Mouse (Mus musculus): ENCODE measurements around the gene Dclk1. TPM values are rescaled to one million over a fixed set of nuclear protein-coding genes. Genes with fewer than 3 reads are reported as not detected.

The Dclk1 gene
- polyA plus RNA-seq, 1 experiment from 2014 or later = 14.2 TPM

DNA sequence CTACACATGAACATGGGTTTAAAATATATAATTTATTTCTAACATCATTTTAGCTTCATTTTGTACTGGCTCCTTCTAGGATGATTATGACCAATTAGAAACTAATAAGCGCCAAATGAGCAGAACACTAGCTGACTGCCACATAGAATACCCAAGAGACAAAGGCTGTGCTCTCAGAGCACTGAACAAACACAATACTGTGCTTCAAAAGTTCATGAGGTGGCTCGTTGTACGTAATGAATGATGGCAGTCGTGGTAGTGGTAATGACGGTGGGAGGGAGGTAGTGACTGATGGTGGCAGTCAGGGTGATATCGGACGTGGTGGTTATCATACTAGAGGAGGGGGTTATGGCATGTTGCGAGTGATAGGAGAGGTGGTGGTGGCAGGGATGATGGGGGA, 125.0 kb downstream of the Dclk1 start:
- DNase-seq (ENCODE audit: low spot score) (no peak), ATAC-seq (replicated peaks; ENCODE audit: low FRiP score, low TSS enrichment, low read depth) (no peak)
- WGBS = 91% methylated on average over 8 of the region's 8 CpGs
- H3K9ac ChIP-seq (ENCODE audit: low read length) = no peak overlapping the region
- H3K4me2 ChIP-seq (ENCODE audit: low read length) = no peak overlapping the region
- H3K4me3 ChIP-seq (ENCODE audit: low read depth, low read length) = no peak overlapping the region
- H3K9me3 ChIP-seq (ENCODE audit: control insufficient read depth, low read length) = no peaks in the 10 kb centered on the region
- no peaks in the 10 kb centered on the region for H3K4me1 ChIP-seq (replicated peaks; ENCODE audit: control insufficient read depth, insufficient read depth, low read length)
- no peak overlapping the region for H3K27ac ChIP-seq (ENCODE audit: low read depth)
- no peaks in the 10 kb centered on the region for H3K36me3 ChIP-seq (ENCODE audit: control insufficient read depth, insufficient read depth, low read length)
- no peaks in the 10 kb centered on the region for H3K27me3 ChIP-seq (replicated peaks; ENCODE audit: control insufficient read depth, insufficient read depth, low read length)

DNA sequence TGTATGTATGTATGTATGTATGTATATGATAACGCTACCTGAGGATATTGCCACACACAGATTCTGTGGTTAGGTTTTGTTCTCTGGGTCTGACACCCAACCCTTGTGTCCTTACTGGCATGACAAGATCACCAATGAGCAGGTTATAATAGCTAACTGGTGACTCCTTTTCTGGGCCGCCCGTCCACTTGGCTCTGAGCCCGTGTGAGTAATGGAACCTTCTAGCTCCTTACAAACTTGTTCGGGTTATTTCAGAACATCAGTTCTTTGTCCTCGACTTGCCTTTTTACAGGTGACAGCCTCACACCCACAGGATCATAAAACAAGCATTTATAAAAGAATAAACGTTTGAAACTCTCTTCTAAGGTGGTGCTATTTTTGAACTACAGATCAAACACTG, 127.0 kb downstream of the Dclk1 start:
- 74% methylated on average over 7 of the region's 7 CpGs for WGBS
- H3K4me3 ChIP-seq (ENCODE audit: low read depth, low read length) = no peak overlapping the region
- no peaks in the 10 kb centered on the region for H3K9me3 ChIP-seq (ENCODE audit: control insufficient read depth, low read length)
- no peaks in the 10 kb centered on the region for H3K36me3 ChIP-seq (ENCODE audit: control insufficient read depth, insufficient read depth, low read length)
- H3K27me3 ChIP-seq (replicated peaks; ENCODE audit: control insufficient read depth, insufficient read depth, low read length) = no peaks in the 10 kb centered on the region
- H3K27ac ChIP-seq (ENCODE audit: low read depth) = no peak overlapping the region
- no peak overlapping the region for H3K9ac ChIP-seq (ENCODE audit: low read length)
- no peak for ATAC-seq (replicated peaks; ENCODE audit: low FRiP score, low TSS enrichment, low read depth)
- H3K4me2 ChIP-seq (ENCODE audit: low read length) = no peak overlapping the region
- no peak for DNase-seq (ENCODE audit: low spot score)
- no peaks in the 10 kb centered on the region for H3K4me1 ChIP-seq (replicated peaks; ENCODE audit: control insufficient read depth, insufficient read depth, low read length)

DNA sequence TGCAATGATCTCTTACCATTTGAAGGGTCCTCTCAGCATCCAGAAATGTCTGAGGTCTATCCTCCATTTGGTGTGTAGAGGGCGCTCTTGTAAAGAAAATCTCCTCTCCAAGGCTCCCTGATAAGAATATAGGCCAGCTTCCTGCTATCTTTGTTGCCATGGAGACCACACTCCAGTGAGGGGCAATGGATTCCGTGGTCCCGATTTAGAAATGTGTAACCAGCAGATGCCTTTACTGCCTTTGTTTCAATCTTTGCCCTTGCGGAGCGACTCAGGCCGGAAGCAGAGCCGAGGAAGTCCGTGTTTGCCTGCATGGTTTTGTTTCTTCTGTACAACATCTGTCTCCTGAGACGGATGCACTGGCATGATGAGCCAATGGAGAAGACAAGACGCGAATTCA, 131.5 kb downstream of the Dclk1 start:
- ATAC-seq (replicated peaks; ENCODE audit: low FRiP score, low TSS enrichment, low read depth) (peak; percentile 81), DNase-seq (ENCODE audit: low spot score) (peak; percentile 83)
- H3K9me3 ChIP-seq (ENCODE audit: control insufficient read depth, low read length) = no peaks in the 10 kb centered on the region
- H3K27me3 ChIP-seq (replicated peaks; ENCODE audit: control insufficient read depth, insufficient read depth, low read length) = no peaks in the 10 kb centered on the region
- 6% methylated on average over 11 of the region's 11 CpGs for WGBS
- H3K4me3 ChIP-seq (ENCODE audit: low read depth, low read length) = peak overlapping the region; percentile 22
- peak overlapping the region; percentile 41 for H3K4me2 ChIP-seq (ENCODE audit: low read length)
- H3K9ac ChIP-seq (ENCODE audit: low read length) = no peak overlapping the region
- no peaks in the 10 kb centered on the region for H3K4me1 ChIP-seq (replicated peaks; ENCODE audit: control insufficient read depth, insufficient read depth, low read length)
- H3K36me3 ChIP-seq (ENCODE audit: control insufficient read depth, insufficient read depth, low read length) = no peaks in the 10 kb centered on the region
- no peak overlapping the region for H3K27ac ChIP-seq (ENCODE audit: low read depth)

DNA sequence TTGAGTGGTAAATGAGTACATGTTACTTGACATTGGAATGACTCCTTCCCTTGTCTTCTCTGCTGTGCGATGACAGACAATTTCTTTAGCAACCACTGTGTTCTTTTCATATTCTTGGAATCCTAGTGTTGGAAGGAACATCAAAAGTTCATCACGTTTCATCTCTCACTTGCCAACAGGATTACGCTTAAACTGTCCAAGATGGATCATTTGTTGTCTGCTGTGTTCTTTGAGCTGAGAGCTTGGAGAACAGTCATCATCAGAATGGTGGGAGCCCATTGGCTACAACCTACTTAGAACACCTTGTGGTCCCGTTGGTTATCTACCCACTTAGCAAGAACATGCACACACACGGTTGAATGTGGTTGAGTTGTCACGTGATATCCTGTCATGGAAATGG, 136.4 kb downstream of the Dclk1 start:
- Histone ChIP-seq H3K4me2 (ENCODE audit: low read length) (no peak overlapping the region), H3K36me3 (ENCODE audit: control insufficient read depth, insufficient read depth, low read length) (no peaks in the 10 kb centered on the region), H3K27ac (ENCODE audit: low read depth) (no peak overlapping the region), H3K9me3 (ENCODE audit: control insufficient read depth, low read length) (no peaks in the 10 kb centered on the region), H3K27me3 (replicated peaks; ENCODE audit: control insufficient read depth, insufficient read depth, low read length) (no peaks in the 10 kb centered on the region), H3K4me1 (replicated peaks; ENCODE audit: control insufficient read depth, insufficient read depth, low read length) (no peaks in the 10 kb centered on the region), H3K9ac (ENCODE audit: low read length) (no peak overlapping the region), H3K4me3 (ENCODE audit: low read depth, low read length) (no peak overlapping the region)
- ATAC-seq (replicated peaks; ENCODE audit: low FRiP score, low TSS enrichment, low read depth) (no peak), DNase-seq (ENCODE audit: low spot score) (no peak)
- WGBS = 94% methylated on average over 6 of the region's 6 CpGs

DNA sequence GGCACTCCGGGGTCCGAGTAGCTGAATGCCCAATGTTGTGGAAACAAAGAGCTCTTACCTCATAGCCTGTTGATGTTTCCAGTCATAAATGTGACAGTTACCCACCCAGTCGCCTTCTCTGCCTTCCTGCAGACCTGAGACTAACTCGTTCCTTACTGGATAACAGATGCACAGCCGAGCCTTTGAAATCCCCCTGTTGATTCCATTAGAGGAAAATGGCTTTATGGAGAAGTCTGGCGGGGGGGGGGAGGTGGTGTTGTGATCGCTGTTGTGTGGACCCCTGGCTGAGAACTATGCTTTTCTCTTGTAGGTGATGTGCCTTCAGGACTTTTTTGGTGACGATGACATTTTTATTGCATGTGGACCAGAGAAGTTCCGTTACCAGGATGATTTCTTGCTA, 138.3 kb downstream of the Dclk1 start:
- DNase-seq (ENCODE audit: low spot score) (no peak), ATAC-seq (replicated peaks; ENCODE audit: low FRiP score, low TSS enrichment, low read depth) (no peak)
- H3K4me1 ChIP-seq (replicated peaks; ENCODE audit: control insufficient read depth, insufficient read depth, low read length) = no peaks in the 10 kb centered on the region
- H3K9ac ChIP-seq (ENCODE audit: low read length) = no peak overlapping the region
- 47% methylated on average over 9 of the region's 9 CpGs for WGBS
- H3K4me3 ChIP-seq (ENCODE audit: low read depth, low read length) = no peak overlapping the region
- no peaks in the 10 kb centered on the region for H3K36me3 ChIP-seq (ENCODE audit: control insufficient read depth, insufficient read depth, low read length)
- H3K27me3 ChIP-seq (replicated peaks; ENCODE audit: control insufficient read depth, insufficient read depth, low read length) = no peaks in the 10 kb centered on the region
- H3K4me2 ChIP-seq (ENCODE audit: low read length) = no peak overlapping the region
- no peak overlapping the region for H3K27ac ChIP-seq (ENCODE audit: low read depth)
- H3K9me3 ChIP-seq (ENCODE audit: control insufficient read depth, low read length) = no peaks in the 10 kb centered on the region

DNA sequence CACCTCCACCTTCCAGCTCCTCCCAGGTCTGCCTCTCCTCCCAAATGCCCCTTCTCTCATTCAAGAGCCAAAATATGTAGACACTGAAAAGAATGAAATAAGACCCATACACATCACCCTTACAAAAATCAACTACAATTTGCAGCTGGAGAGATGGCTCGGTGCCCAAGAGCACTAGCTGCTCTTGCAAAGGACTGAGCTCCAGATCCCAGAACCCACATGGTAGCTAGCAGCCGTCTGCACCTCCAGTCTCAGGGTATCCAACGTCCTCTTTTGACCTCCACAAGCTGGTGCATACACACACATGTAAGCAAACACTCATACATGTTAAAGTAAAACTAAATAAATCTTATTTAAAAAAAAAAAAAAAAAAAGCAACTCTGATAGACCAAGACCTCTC, 150.4 kb downstream of the Dclk1 start:
- WGBS = 42% methylated on average over 3 of the region's 3 CpGs
- H3K36me3 ChIP-seq (ENCODE audit: control insufficient read depth, insufficient read depth, low read length) = no peaks in the 10 kb centered on the region
- ATAC-seq (replicated peaks; ENCODE audit: low FRiP score, low TSS enrichment, low read depth) = no peak
- H3K27ac ChIP-seq (ENCODE audit: low read depth) = no peak overlapping the region
- DNase-seq (ENCODE audit: low spot score) = peak; percentile 55
- H3K9ac ChIP-seq (ENCODE audit: low read length) = no peak overlapping the region
- H3K9me3 ChIP-seq (ENCODE audit: control insufficient read depth, low read length) = no peaks in the 10 kb centered on the region
- H3K27me3 ChIP-seq (replicated peaks; ENCODE audit: control insufficient read depth, insufficient read depth, low read length) = no peaks in the 10 kb centered on the region
- no peak overlapping the region for H3K4me3 ChIP-seq (ENCODE audit: low read depth, low read length)
- no peaks in the 10 kb centered on the region for H3K4me1 ChIP-seq (replicated peaks; ENCODE audit: control insufficient read depth, insufficient read depth, low read length)
- no peak overlapping the region for H3K4me2 ChIP-seq (ENCODE audit: low read length)

DNA sequence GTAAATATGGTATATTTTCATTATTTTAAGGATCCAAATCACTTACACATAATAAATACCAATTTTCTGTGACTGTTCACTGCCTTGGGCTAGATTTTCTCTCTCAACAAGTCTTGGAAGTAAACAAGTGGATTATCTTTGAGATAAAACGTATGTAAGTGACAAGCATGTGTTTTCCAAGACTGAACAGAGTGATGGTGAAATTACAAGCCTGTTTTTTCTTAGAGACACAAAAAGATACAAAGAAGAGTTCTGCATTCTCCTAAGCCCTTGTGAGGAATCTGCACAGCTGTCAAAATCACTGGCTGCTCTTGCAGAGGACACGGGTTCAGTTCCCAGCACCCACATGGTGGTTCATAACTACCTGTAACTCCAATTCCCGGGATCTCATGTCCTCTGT, 151.4 kb downstream of the Dclk1 start:
- DNase-seq (ENCODE audit: low spot score) (no peak), ATAC-seq (replicated peaks; ENCODE audit: low FRiP score, low TSS enrichment, low read depth) (no peak)
- H3K9ac ChIP-seq (ENCODE audit: low read length) = no peak overlapping the region
- H3K36me3 ChIP-seq (ENCODE audit: control insufficient read depth, insufficient read depth, low read length) = no peaks in the 10 kb centered on the region
- H3K9me3 ChIP-seq (ENCODE audit: control insufficient read depth, low read length) = no peaks in the 10 kb centered on the region
- WGBS = 73% methylated on average over 3 of the region's 3 CpGs
- no peak overlapping the region for H3K27ac ChIP-seq (ENCODE audit: low read depth)
- no peaks in the 10 kb centered on the region for H3K4me1 ChIP-seq (replicated peaks; ENCODE audit: control insufficient read depth, insufficient read depth, low read length)
- no peaks in the 10 kb centered on the region for H3K27me3 ChIP-seq (replicated peaks; ENCODE audit: control insufficient read depth, insufficient read depth, low read length)
- H3K4me2 ChIP-seq (ENCODE audit: low read length) = no peak overlapping the region
- no peak overlapping the region for H3K4me3 ChIP-seq (ENCODE audit: low read depth, low read length)

DNA sequence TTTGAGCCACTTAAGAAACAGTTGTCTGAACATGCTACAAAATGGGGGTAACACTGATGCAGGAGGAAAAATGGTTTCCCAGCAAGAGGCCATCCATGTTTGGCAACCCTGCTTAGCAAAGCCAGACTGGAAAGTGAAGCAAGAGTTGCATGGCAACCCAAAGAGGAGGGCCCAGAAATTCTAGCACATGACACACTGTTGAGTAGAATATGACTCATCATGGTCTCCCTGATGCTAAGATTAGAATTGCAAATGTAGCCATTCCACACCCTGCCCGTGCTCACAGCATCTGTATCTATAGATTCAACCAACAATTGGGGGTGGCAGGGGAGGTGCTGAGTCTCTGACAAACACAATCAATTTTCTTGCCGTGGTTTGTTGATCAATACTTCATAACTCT, 154.6 kb downstream of the Dclk1 start:
- ATAC-seq (replicated peaks; ENCODE audit: low FRiP score, low TSS enrichment, low read depth) (no peak), DNase-seq (ENCODE audit: low spot score) (no peak)
- H3K9me3 ChIP-seq (ENCODE audit: control insufficient read depth, low read length) = no peaks in the 10 kb centered on the region
- H3K4me3 ChIP-seq (ENCODE audit: low read depth, low read length) = no peak overlapping the region
- no peaks in the 10 kb centered on the region for H3K27me3 ChIP-seq (replicated peaks; ENCODE audit: control insufficient read depth, insufficient read depth, low read length)
- no peak overlapping the region for H3K9ac ChIP-seq (ENCODE audit: low read length)
- no peaks in the 10 kb centered on the region for H3K36me3 ChIP-seq (ENCODE audit: control insufficient read depth, insufficient read depth, low read length)
- WGBS = 84% methylated on average over 2 of the region's 2 CpGs
- H3K4me1 ChIP-seq (replicated peaks; ENCODE audit: control insufficient read depth, insufficient read depth, low read length) = no peaks in the 10 kb centered on the region
- no peak overlapping the region for H3K4me2 ChIP-seq (ENCODE audit: low read length)
- no peak overlapping the region for H3K27ac ChIP-seq (ENCODE audit: low read depth)

DNA sequence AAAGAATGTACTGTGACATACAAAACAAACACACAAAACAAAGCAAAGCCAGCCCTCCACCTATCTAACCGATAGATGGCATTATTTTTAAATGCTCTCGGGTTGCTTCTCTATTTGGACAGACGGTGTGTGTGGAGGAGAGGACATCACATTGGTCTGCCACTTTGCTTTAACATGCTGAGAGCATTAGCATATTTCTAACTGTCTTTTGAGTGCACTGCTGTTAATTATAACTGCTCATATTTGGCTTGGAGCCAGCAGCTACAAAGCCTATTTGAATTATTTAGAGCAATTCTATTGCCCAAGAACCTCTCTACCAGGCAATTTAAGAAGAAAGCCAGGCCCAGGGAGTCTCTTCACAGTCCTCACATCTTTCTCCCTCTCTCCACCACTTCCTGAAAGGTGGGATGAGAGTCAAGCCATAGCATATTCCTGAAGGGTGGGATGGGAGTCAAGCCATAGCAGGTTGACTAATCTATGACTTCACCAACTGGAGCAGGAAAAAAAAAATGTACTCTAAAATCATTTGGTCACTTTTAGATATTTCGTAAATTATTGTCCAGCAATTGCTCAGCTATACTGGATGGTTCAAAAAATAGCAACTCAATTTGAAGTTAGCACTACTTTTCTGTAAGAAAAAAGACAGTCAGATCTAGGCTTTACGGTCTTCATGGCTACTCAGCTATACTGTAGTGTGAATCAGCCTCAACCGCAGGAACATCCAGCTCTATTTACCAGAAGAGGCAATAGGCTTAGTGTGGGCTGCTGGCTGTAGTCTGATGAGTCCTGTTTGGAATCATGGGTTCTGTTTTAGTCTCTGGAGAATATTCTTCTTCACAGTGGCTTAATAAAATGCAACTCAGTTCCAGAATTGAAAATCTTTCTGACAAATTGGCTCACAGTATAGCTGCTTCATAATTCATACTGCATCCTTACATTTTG, 155.9 kb downstream of the Dclk1 start:
- Histone ChIP-seq H3K27me3 (replicated peaks; ENCODE audit: control insufficient read depth, insufficient read depth, low read length) (no peaks in the 10 kb centered on the region), H3K36me3 (ENCODE audit: control insufficient read depth, insufficient read depth, low read length) (no peaks in the 10 kb centered on the region), H3K4me2 (ENCODE audit: low read length) (no peak overlapping the region), H3K27ac (ENCODE audit: low read depth) (no peak overlapping the region), H3K4me3 (ENCODE audit: low read depth, low read length) (no peak overlapping the region), H3K9me3 (ENCODE audit: control insufficient read depth, low read length) (no peaks in the 10 kb centered on the region), H3K4me1 (replicated peaks; ENCODE audit: control insufficient read depth, insufficient read depth, low read length) (no peaks in the 10 kb centered on the region), H3K9ac (ENCODE audit: low read length) (no peak overlapping the region)
- ATAC-seq (replicated peaks; ENCODE audit: low FRiP score, low TSS enrichment, low read depth) (no peak), DNase-seq (ENCODE audit: low spot score) (no peak)
- WGBS = 87% methylated on average over 6 of the region's 6 CpGs
